Mouse (Mus musculus) stomach, embryonic 16.5 days (tissue): ENCODE measurements at regions not wholly inside any gene's neighbourhood (a gene's known extent, or its start where the extent isn't known, plus 50 kb on each side); places are given as distances from the start of the nearest gene placed in this dataset.

Experiments used
- ATAC-seq: fragments of 200-750 bp; cut with Nextera tagmentation; 2 replicates; pipeline ENCODE4 v1.8.0; 2017; ENCODE audit warnings: moderate number of reproducible peaks, moderate TSS enrichment; ENCODE audit not compliant: insufficient read depth, low FRiP score
- H3K27ac ChIP-seq: fragments of 300-500 bp; sonication (generic); 2 replicates; pipeline ENCODE4 v1.5.1; 2014; ENCODE audit warnings: low read length
- H3K27me3 ChIP-seq: fragments of 300-500 bp; sonication (generic); 2 replicates; pipeline ENCODE4 v1.6.1; 2014; ENCODE audit warnings: low read length, control low read depth, mixed read lengths; ENCODE audit not compliant: control insufficient read depth, insufficient read depth
- H3K36me3 ChIP-seq: fragments of 300-500 bp; sonication (generic); 2 replicates; pipeline ENCODE4 v1.6.1; 2014; ENCODE audit warnings: low read length; ENCODE audit not compliant: control insufficient read depth, insufficient read depth
- H3K4me1 ChIP-seq: fragments of 300-500 bp; sonication (generic); 2 replicates; pipeline ENCODE4 v1.6.1; 2014; ENCODE audit warnings: low read length, control low read depth, mixed read lengths; ENCODE audit not compliant: control insufficient read depth, insufficient read depth
- H3K4me2 ChIP-seq: fragments of 300-500 bp; sonication (generic); 2 replicates; pipeline ENCODE4 v1.6.1; 2014; ENCODE audit warnings: low read depth, low read length, mixed read lengths
- H3K4me3 ChIP-seq: fragments of 300-500 bp; sonication (generic); replicated peaks from 2 replicates; pipeline ENCODE4 v1.5.1; 2014; ENCODE audit warnings: mild to moderate bottlenecking, low read length
- H3K9ac ChIP-seq: fragments of 300-500 bp; sonication (generic); 2 replicates; pipeline ENCODE4 v1.6.1; 2014; ENCODE audit warnings: low read length
- H3K9me3 ChIP-seq: fragments of 300-500 bp; sonication (generic); replicated peaks from 2 replicates; pipeline ENCODE4 v1.6.1; 2016; ENCODE audit warnings: low read length, control low read depth; ENCODE audit not compliant: control insufficient read depth
- WGBS: fragments of 180-500 bp; shearing (Covaris S2); extraction: QIAGEN DNeasy Blood & Tissue Kit; methylation state at CpG from one replicate; pipeline ENCODE4 v1.1.7; 2014; 5-methylcytosine and 5-hydroxymethylcytosine counted together

- WGBS, result 90% methylated on average over 1 of the region's 1 CpGs
These were observed 220.1 kb upstream of the Negr1 start for GRCm38 (mm10) chr3:156341484-156341883.

DNA sequence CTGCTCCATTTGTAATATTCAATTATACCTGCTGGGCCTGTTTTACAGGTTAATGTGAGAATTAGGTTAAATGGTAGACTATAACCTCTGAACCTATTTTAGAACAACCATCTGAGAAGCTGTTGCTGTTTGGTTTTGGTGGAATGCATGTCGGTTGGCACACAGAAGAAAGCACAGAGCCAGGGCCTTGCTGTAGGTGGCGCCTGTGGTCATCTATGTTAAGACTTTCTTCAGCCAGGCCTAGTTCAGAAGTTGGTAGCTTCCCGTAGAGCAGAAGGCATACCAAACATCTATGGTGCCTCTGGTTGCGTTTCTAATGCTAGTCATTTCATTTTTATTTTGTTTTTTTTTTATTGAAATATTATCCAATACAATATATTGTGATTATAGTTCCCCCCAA lies 209.9 kb upstream of the Negr1 start:
- H3K9ac ChIP-seq, result no peak overlapping the region
- no peak for ATAC-seq
- 65% methylated on average over 4 of the region's 4 CpGs for WGBS
- no peak overlapping the region for H3K4me2 ChIP-seq
- H3K9me3 ChIP-seq, result no peaks in the 10 kb centered on the region
- H3K4me1 ChIP-seq, result no peaks in the 10 kb centered on the region
- H3K4me3 ChIP-seq, result no peak overlapping the region
- no peaks in the 10 kb centered on the region for H3K27me3 ChIP-seq
- H3K36me3 ChIP-seq, result no peaks in the 10 kb centered on the region
- no peak overlapping the region for H3K27ac ChIP-seq

More at GRCm38 (mm10) chr3:156341484-156341883, 220.1 kb upstream of the Negr1 start:
- H3K4me3 ChIP-seq, result no peak overlapping the region
- ATAC-seq, result no peak
- H3K9ac ChIP-seq, result no peak overlapping the region
- H3K27ac ChIP-seq, result no peak overlapping the region
- no peaks in the 10 kb centered on the region for H3K27me3 ChIP-seq
- H3K9me3 ChIP-seq, result no peaks in the 10 kb centered on the region
- no peak overlapping the region for H3K4me2 ChIP-seq
- no peaks in the 10 kb centered on the region for H3K4me1 ChIP-seq
- no peaks in the 10 kb centered on the region for H3K36me3 ChIP-seq

- no peaks in the 10 kb centered on the region for H3K27me3 ChIP-seq
- no peaks in the 10 kb centered on the region for H3K4me1 ChIP-seq
- no peak overlapping the region for H3K4me2 ChIP-seq
- 78% methylated on average over 3 of the region's 3 CpGs for WGBS
- H3K36me3 ChIP-seq, result no peaks in the 10 kb centered on the region
- H3K9ac ChIP-seq, result no peak overlapping the region
- H3K27ac ChIP-seq, result no peak overlapping the region
- no peak for ATAC-seq
- H3K4me3 ChIP-seq, result no peak overlapping the region
- no peaks in the 10 kb centered on the region for H3K9me3 ChIP-seq
These were observed 208.2 kb upstream of the Negr1 start for GRCm38 (mm10) chr3:156353430-156353829.

DNA sequence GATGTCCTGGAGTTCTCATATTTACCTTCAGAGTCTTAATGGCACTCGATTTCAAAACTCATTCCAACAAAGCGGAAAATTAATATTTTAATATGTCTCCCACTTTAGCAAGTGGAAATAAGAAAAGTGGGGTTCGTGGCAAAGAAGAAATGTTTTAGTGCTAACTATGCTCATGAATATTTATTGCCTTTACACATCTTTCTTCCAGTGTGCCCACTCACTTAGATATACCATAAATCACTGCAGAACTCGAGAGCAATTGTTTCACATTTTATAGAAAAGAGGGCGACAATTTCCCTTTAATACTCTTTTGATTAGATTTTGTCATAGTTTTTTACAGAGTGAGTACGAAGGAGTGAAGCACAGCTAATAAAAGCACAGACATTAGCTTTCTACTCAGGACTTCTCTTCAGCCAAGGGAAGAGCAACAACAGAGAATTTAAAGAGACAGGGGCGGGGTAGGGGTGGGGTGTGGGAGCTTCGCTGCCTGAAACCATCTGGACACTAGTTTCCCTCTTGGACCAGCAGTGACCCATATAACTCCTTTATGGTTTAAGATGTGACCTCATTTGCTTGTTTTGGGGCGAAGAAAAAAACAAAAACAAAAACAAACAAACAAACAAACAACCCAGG lies 207.6 kb upstream of the Negr1 start:
- Histone ChIP-seq H3K9ac (no peak overlapping the region), H3K27ac (no peak overlapping the region), H3K4me1 (no peaks in the 10 kb centered on the region), H3K36me3 (no peaks in the 10 kb centered on the region), H3K4me3 (no peak overlapping the region), H3K27me3 (no peaks in the 10 kb centered on the region), H3K9me3 (no peaks in the 10 kb centered on the region), H3K4me2 (no peak overlapping the region)
- no peak for ATAC-seq
- 73% methylated on average over 9 of the region's 9 CpGs for WGBS

GRCm38 (mm10) chr3:156368669-156369343 lies 192.8 kb upstream of the Negr1 start:
- H3K9ac ChIP-seq, result no peak overlapping the region
- no peak for ATAC-seq
- no peaks in the 10 kb centered on the region for H3K27me3 ChIP-seq
- no peak overlapping the region for H3K4me2 ChIP-seq
- no peaks in the 10 kb centered on the region for H3K4me1 ChIP-seq
- 66% methylated on average over 3 of the region's 3 CpGs for WGBS
- no peak overlapping the region for H3K4me3 ChIP-seq
- H3K9me3 ChIP-seq, result no peaks in the 10 kb centered on the region
- no peak overlapping the region for H3K27ac ChIP-seq
- no peaks in the 10 kb centered on the region for H3K36me3 ChIP-seq

GRCm38 (mm10) chr3:156376717-156377116 lies 184.9 kb upstream of the Negr1 start:
- no peak for ATAC-seq
- no peak overlapping the region for H3K4me3 ChIP-seq
- H3K27ac ChIP-seq, result no peak overlapping the region
- no peak overlapping the region for H3K9ac ChIP-seq
- H3K4me1 ChIP-seq, result no peaks in the 10 kb centered on the region
- H3K36me3 ChIP-seq, result no peaks in the 10 kb centered on the region
- H3K4me2 ChIP-seq, result no peak overlapping the region
- no peaks in the 10 kb centered on the region for H3K9me3 ChIP-seq
- no peaks in the 10 kb centered on the region for H3K27me3 ChIP-seq

DNA sequence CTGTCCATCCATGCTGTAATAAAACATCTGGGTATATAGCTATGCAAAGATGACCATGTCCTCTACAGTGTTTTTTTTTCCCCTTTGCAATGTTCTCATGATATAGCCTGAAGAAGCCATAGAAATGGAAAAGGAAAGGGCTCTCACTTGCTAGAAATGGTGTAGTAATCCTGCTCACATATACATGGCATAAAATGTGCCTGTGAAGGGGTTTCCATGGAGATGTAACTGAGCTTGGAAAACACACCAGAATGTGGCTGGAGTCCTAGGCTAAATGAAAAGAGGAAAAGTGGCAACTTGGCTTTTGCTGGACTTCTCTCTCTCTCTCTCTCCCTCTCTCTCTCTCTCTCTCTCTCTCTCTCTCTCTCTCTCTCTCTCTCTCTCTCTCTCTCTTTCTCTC lies 178.7 kb upstream of the Negr1 start:
- H3K27me3 ChIP-seq, result no peaks in the 10 kb centered on the region
- no peak overlapping the region for H3K4me2 ChIP-seq
- H3K4me3 ChIP-seq, result no peak overlapping the region
- no peaks in the 10 kb centered on the region for H3K9me3 ChIP-seq
- H3K4me1 ChIP-seq, result no peaks in the 10 kb centered on the region
- H3K36me3 ChIP-seq, result no peaks in the 10 kb centered on the region
- no peak for ATAC-seq
- H3K27ac ChIP-seq, result no peak overlapping the region
- H3K9ac ChIP-seq, result no peak overlapping the region

GRCm38 (mm10) chr3:156406136-156406535 lies 155.5 kb upstream of the Negr1 start:
- no peak overlapping the region for H3K4me2 ChIP-seq
- no peak overlapping the region for H3K27ac ChIP-seq
- 84% methylated on average over 3 of the region's 3 CpGs for WGBS
- no peak overlapping the region for H3K4me3 ChIP-seq
- no peaks in the 10 kb centered on the region for H3K27me3 ChIP-seq
- no peaks in the 10 kb centered on the region for H3K4me1 ChIP-seq
- no peak for ATAC-seq
- H3K9me3 ChIP-seq, result no peaks in the 10 kb centered on the region
- no peaks in the 10 kb centered on the region for H3K36me3 ChIP-seq
- H3K9ac ChIP-seq, result no peak overlapping the region

DNA sequence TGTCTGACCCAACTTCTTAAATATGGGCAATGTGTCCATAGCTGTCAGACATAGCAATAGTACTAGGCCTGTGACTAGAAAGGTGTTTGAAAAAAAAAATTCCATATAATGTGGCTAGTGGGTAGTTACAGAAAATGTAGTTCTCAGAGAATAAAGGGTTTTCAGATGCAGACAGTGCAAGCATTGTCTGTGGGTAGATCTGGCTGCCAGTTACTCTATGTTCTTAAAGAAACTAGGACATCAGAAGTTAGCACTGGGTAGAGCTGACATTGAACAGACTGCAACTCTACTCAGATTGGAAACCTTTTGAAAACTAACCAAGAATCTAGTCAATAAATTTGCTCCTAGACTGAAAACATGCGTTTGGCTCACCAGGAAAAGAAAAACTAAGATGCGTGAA lies 154.5 kb upstream of the Negr1 start:
- H3K4me2 ChIP-seq, result no peak overlapping the region
- 81% methylated on average over 2 of the region's 2 CpGs for WGBS
- no peak overlapping the region for H3K9ac ChIP-seq
- H3K4me3 ChIP-seq, result no peak overlapping the region
- H3K27me3 ChIP-seq, result no peaks in the 10 kb centered on the region
- no peaks in the 10 kb centered on the region for H3K4me1 ChIP-seq
- H3K9me3 ChIP-seq, result no peaks in the 10 kb centered on the region
- H3K27ac ChIP-seq, result no peak overlapping the region
- no peaks in the 10 kb centered on the region for H3K36me3 ChIP-seq
- ATAC-seq, result no peak
